Mouse (Mus musculus): ENCODE measurements around the gene Psenen. TPM values are rescaled to one million over a fixed set of nuclear protein-coding genes. Genes with fewer than 3 reads are reported as not detected.

Psenen gene
- total and polyA plus RNA-seq, 3 experiments: 75.6 to 109 (median 85.7) TPM

DNA sequence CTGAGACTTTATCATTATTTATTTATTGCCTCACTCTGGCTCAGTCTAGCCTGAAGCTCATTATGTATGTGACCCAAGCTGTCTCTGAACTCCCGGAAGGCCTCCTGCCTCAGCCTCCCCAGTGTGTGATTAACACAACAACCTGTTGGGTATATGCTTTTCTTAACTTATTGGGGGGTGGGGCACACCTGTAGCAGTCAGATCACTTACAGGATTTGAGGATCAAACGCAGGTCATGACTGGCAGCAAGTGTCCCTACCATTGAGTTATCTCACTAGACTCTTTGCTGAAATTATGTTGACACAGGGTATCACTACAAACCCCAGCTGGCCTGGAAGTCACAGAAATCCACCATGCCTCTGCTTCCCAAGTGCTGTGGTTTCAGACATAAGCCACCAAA lies 3.1 kb downstream of the Psenen start:
- no peaks in the 10 kb centered on the region for H3K79me2 ChIP-seq (replicated peaks; ENCODE audit: control insufficient read depth, insufficient read depth, low read length)
- no peak for TF ChIP-seq EP300 (IDR thresholded peaks at IDR 0.05; ENCODE audit: insufficient read depth, low read depth, low read length)
- TF ChIP-seq CTCF (IDR thresholded peaks at IDR 0.05): no peak
- TF ChIP-seq POLR2A (IDR thresholded peaks at IDR 0.05; ENCODE audit: insufficient read depth, low read depth, low read length): no peak
- no peaks in the 10 kb centered on the region for H3K27me3 ChIP-seq (ENCODE audit: control insufficient read depth, insufficient read depth, low read length)
- no peaks in the 10 kb centered on the region for H3K36me3 ChIP-seq (ENCODE audit: control insufficient read depth, insufficient read depth, low read length)
- 60% methylated on average over 2 of the region's 2 CpGs for WGBS
- no peak overlapping the region; the same call in 1 of the 2 replicates for H3K27ac ChIP-seq
- intact Hi-C loops (cut with DNase I): no loop called here
- DNase-seq: no peak
- no peak overlapping the region for H3K9ac ChIP-seq (ENCODE audit: low read depth, low read length)
- no peak overlapping the region for H3K4me3 ChIP-seq
- peaks cover 5% of the 10 kb centered on the region for H3K4me1 ChIP-seq (ENCODE audit: control insufficient read depth, insufficient read depth, low read length)

DNA sequence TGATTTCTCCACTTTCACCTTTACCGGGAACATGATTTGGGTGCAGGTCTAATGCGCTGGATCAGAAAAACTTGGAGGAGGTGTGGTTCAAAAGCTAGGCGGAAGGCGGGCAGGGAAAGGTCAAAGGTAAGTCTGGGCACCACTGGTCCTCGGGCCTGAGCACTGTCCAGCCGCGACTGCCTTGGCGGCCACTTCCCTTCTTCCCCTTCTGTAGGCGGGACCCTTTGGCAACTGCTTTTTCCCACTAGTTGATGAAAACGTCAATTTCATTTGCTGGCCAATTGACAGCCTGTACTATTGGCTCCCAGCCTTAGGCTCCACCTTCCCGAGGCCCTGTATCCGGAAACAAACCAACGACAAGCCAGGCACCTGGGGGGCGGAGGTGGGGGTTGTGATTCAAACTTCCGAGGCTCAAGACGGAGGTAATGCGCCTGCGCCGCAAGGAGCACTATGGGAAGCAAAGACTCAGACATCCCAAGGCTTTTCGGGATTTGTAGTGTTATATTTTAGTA lies 3.9 kb downstream of the Psenen start, which contains the start of gene Lin37:
Gene Lin37, minus strand, starts transcription at position 396 of the 512 bp plus-strand sequence.
- TF ChIP-seq CTCF (IDR thresholded peaks at IDR 0.05) (no peak), POLR2A (IDR thresholded peaks at IDR 0.05; ENCODE audit: insufficient read depth, low read depth, low read length) (peak; percentile 87), EP300 (IDR thresholded peaks at IDR 0.05; ENCODE audit: insufficient read depth, low read depth, low read length) (0 out of 2 replicates have a peak, but pooled peaks have one; percentile 41)

DNA sequence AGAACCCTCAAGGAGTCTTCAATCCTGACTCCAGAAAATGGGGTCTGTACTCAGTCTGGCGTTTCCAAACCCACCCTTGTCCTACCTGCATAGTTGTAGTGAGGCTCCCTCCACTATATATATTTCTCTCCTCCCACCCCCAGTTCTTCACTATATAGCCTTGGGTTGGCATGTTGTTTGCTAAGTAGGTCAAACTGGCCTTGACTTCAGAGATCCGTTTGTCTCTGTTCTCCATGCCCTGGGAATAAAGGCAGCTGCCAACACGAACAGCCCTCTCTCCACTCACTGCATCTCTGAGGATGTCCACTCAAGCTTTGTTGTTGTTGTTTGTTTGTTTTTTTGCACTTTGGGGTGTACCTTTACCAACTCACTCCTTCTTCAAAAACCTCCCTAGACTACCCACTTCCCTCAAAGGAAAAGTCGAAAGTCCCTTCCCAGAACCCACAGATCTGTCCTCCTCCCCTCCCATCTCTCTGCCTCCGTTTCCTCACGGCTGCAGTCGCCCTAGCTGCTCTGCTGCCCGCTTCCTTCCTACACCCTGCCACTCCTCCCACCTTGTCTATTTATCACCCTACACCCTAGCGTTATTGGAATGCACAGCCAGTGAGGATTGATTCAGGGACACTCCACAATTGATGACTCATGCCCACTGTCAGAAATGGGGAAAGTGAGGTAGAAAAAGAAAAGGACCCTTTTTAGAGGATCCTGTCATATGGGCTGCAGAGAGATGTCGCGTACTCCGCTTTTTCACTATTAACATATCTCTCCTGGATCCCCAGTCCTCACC lies 4.6 kb downstream of the Psenen start:
- Histone ChIP-seq H3K9ac (ENCODE audit: low read depth, low read length) (peak overlapping the region; percentile 86), H3K4me1 (ENCODE audit: control insufficient read depth, insufficient read depth, low read length) (peaks cover 4% of the 10 kb centered on the region), H3K4me3 (peak overlapping the region; percentile 64), H3K79me2 (replicated peaks; ENCODE audit: control insufficient read depth, insufficient read depth, low read length) (no peaks in the 10 kb centered on the region), H3K27me3 (ENCODE audit: control insufficient read depth, insufficient read depth, low read length) (no peaks in the 10 kb centered on the region), H3K36me3 (ENCODE audit: control insufficient read depth, insufficient read depth, low read length) (no peaks in the 10 kb centered on the region), H3K27ac (peak overlapping the region; percentile 68)
- no peak for TF ChIP-seq CTCF (IDR thresholded peaks at IDR 0.05)
- TF ChIP-seq POLR2A (IDR thresholded peaks at IDR 0.05; ENCODE audit: insufficient read depth, low read depth, low read length): no peak
- no peak for TF ChIP-seq EP300 (IDR thresholded peaks at IDR 0.05; ENCODE audit: insufficient read depth, low read depth, low read length)
- intact Hi-C loops (cut with DNase I): no loop called here
- DNase-seq: no peak
- 7% methylated on average over 12 of the region's 12 CpGs for WGBS

More for the DNA sequence above, 3.9 kb downstream of the Psenen start, which contains the start of gene Lin37:
- DNase-seq: peak; percentile 91 to 98
- 0% methylated on average over 20 of the region's 20 CpGs for WGBS
- H3K9ac ChIP-seq (ENCODE audit: low read depth, low read length): peak within 1 kb of the TSS; percentile 86
- H3K27ac ChIP-seq: peak within 1 kb of the TSS; percentile 68
- H3K36me3 ChIP-seq (ENCODE audit: control insufficient read depth, insufficient read depth, low read length): no peaks in the 10 kb centered on the region
- peak within 1 kb of the TSS; percentile 64 for H3K4me3 ChIP-seq
- no peaks in the 10 kb centered on the region for H3K79me2 ChIP-seq (replicated peaks; ENCODE audit: control insufficient read depth, insufficient read depth, low read length)
- no peaks in the 10 kb centered on the region for H3K27me3 ChIP-seq (ENCODE audit: control insufficient read depth, insufficient read depth, low read length)
- H3K4me1 ChIP-seq (ENCODE audit: control insufficient read depth, insufficient read depth, low read length): peaks cover 5% of the 10 kb centered on the region
- intact Hi-C loops (cut with DNase I): no loop called here

DNA sequence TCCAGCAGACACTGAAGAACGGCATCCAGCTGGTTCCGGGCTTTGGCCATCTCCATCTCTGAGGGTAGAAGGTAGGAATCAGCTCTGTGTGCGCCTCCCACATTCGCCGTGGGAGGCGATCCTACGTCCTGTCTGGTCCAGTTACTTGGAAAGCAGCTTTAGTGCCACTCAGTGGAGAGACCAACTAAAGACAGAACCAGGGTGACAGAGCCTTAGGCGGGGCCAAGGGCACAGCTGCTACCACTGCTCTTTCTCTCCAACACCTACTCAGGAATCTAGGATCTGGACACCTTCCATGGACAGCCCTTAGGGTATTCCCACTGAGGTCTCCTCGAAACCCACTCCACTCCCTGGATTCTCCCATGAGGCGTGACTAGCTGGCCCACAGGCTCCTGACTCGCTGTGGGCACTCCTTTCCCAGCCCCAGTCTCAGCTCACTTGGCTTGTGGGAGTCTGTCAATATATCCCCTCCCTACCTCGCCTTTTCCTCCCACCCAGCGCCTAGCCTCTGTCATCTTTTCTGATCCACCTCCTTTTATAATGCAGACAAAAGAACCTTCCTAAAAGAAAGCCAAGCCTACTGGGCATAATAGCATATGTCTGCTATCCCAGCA lies 5.4 kb downstream of the Psenen start:
- WGBS: 67% methylated on average over 13 of the region's 13 CpGs
- Histone ChIP-seq H3K4me3 (no peak overlapping the region), H3K4me1 (ENCODE audit: control insufficient read depth, insufficient read depth, low read length) (peaks cover 3% of the 10 kb centered on the region), H3K27ac (peak overlapping the region; percentile 68), H3K27me3 (ENCODE audit: control insufficient read depth, insufficient read depth, low read length) (no peaks in the 10 kb centered on the region), H3K36me3 (ENCODE audit: control insufficient read depth, insufficient read depth, low read length) (no peaks in the 10 kb centered on the region), H3K79me2 (replicated peaks; ENCODE audit: control insufficient read depth, insufficient read depth, low read length) (no peaks in the 10 kb centered on the region), H3K9ac (ENCODE audit: low read depth, low read length) (no peak overlapping the region)
- TF ChIP-seq CTCF (IDR thresholded peaks at IDR 0.05) (no peak), POLR2A (IDR thresholded peaks at IDR 0.05; ENCODE audit: insufficient read depth, low read depth, low read length) (no peak), EP300 (IDR thresholded peaks at IDR 0.05; ENCODE audit: insufficient read depth, low read depth, low read length) (no peak)
- intact Hi-C loops (cut with DNase I): no loop called here
- no peak for DNase-seq

DNA sequence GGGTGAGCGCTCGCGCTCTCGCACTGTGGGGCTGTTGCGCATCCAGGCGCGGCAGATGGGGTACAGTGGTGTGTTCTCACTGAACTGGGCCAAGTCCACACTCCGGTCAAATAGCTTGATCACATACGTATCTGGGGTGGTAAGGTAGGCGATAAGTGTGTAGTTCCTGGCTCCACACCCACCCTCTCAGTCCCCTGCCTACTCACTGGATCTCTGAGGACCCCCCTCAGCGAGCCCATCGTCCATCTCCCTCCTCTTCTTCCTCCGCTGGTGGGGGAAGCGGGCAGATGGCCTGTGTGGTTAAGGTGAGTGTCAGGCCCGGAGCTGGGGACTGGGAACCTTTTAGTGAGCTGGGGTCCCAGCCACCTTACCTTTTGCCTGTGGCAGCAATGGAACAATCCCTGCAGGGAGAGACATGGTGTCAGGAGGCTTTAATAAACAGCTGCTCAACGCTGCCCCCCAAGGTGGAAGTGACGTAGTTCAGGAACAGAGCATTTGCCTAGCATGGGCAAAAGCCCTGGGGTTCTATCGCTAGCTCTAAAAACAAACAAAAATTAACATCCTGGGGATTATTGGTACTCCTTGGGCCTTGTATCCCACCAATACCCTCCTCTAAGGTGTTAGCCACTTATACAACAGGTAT lies 6.4 kb downstream of the Psenen start:
- TF ChIP-seq CTCF (IDR thresholded peaks at IDR 0.05): peak; percentile 44
- no peak for TF ChIP-seq POLR2A (IDR thresholded peaks at IDR 0.05; ENCODE audit: insufficient read depth, low read depth, low read length)
- no peaks in the 10 kb centered on the region for H3K79me2 ChIP-seq (replicated peaks; ENCODE audit: control insufficient read depth, insufficient read depth, low read length)
- H3K27ac ChIP-seq: no peak overlapping the region
- H3K4me1 ChIP-seq (ENCODE audit: control insufficient read depth, insufficient read depth, low read length): peaks cover 3% of the 10 kb centered on the region
- no peaks in the 10 kb centered on the region for H3K27me3 ChIP-seq (ENCODE audit: control insufficient read depth, insufficient read depth, low read length)
- WGBS: 92% methylated on average over 18 of the region's 18 CpGs
- intact Hi-C loops (cut with DNase I): no loop called here
- H3K4me3 ChIP-seq: no peak overlapping the region
- no peaks in the 10 kb centered on the region for H3K36me3 ChIP-seq (ENCODE audit: control insufficient read depth, insufficient read depth, low read length)
- H3K9ac ChIP-seq (ENCODE audit: low read depth, low read length): no peak overlapping the region
- DNase-seq: no peak
